Mouse (Mus musculus) liver, adult 2 months (tissue): ENCODE measurements around the gene Mylk4.

ENCODE experiments used
- CTCF ChIP-seq: fragments of 200-500 bp; IDR thresholded peaks from 2 replicates; pipeline ENCODE4 v1.5.1; 2011; ENCODE audit warnings: low read depth, low read length, control low read depth
- POLR2A ChIP-seq: fragments of 200-500 bp; IDR thresholded peaks from 2 replicates; pipeline ENCODE4 v1.6.1; 2011; ENCODE audit warnings: low read length, control low read depth; ENCODE audit not compliant: insufficient read depth; ENCODE audit errors: extremely low read depth

DNA sequence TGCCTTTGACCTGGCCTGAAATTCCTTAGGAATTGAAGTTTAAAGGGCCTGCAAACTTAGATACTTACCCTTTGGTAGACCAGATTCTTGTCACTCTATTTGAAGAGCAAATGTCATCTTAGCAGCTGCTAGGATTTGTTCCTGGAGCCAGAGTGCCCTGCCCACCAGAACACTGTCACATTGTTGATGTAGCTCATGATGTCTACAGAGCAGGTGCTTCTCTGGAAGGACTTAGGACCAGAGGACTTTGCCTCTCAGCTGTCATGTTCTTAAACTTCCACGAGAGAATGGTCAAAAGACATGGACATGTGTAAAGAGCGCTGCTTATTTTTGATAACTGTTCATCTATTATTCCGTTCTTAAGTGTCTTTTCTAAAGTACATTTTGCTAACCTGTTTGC lies 35.5 kb upstream of the Mylk4 start:
- no peak for TF ChIP-seq CTCF
- no peak for TF ChIP-seq POLR2A
